Mouse (Mus musculus): ENCODE measurements around the gene Cntln. TPM values are rescaled to one million over a fixed set of nuclear protein-coding genes. Genes with fewer than 3 reads are reported as not detected.

Cntln gene
- polyA plus RNA-seq, 1 experiment from 2014 or later, result 17.8 TPM

DNA sequence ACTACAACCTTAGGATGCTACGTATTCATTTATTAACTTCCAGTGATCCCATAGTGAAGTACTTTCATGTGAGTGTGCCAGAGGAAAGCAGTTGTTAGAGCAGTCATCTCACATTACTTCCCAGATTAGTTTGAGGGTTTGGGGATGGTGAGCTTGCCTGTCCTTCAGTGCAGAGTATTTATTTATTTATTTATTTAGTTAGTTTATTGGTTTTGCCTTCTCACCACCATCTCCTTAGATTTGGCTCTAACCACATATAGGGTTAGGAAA, 1.1 kb downstream of the Cntln start:
- peak overlapping the region; percentile 84; the same call in 1 of the 2 replicates for H3K27ac ChIP-seq (ENCODE audit: low read length)
- no peak for ATAC-seq (ENCODE audit: insufficient number of reproducible peaks, insufficient read depth, low FRiP score, low read depth)

DNA sequence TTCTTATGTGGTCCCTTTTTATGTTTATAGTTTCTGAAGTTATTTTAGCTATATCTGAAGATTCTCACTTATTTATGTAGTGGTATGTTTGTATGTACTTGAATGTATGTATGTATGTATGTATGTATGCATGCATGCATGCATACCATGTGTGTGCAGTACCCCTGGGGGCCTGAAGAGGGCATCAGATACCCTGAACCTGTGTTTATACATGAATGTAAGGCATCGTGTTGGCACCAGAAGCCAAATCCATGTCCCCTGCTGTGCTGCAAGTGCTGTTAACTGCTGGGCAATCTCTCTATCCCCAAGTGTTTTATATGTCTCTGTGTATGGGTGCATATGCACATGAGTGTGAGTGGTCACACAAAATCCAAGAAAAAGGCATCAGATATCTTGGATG, 34.3 kb downstream of the Cntln start:
- Histone ChIP-seq H3K27me3 (ENCODE audit: control insufficient read depth, insufficient read depth, low read length) (no peaks in the 10 kb centered on the region), H3K27ac (ENCODE audit: low read length) (no peak overlapping the region), H3K9ac (replicated peaks; ENCODE audit: low read depth, low read length) (no peak overlapping the region), H3K4me3 (ENCODE audit: low read depth, low read length) (no peak overlapping the region), H3K9me3 (ENCODE audit: control insufficient read depth, low read depth, low read length) (no peaks in the 10 kb centered on the region), H3K4me2 (replicated peaks; ENCODE audit: low read depth, low read length) (no peak overlapping the region), H3K36me3 (ENCODE audit: control insufficient read depth, insufficient read depth, low read length) (no peaks in the 10 kb centered on the region), H3K4me1 (ENCODE audit: control insufficient read depth, insufficient read depth, low read length) (no peaks in the 10 kb centered on the region)
- no peak for ATAC-seq (ENCODE audit: insufficient number of reproducible peaks, insufficient read depth, low FRiP score, low read depth)
- 84% methylated on average over 1 of the region's 1 CpGs for WGBS

More for the DNA sequence above, 1.1 kb downstream of the Cntln start:
- peak overlapping the region; percentile 75 for H3K9ac ChIP-seq (replicated peaks; ENCODE audit: low read depth, low read length)
- H3K4me1 ChIP-seq (ENCODE audit: control insufficient read depth, insufficient read depth, low read length), result 0 out of 2 replicates have a peak, but pooled peaks cover 2% of the 10 kb centered on the region
- H3K36me3 ChIP-seq (ENCODE audit: control insufficient read depth, insufficient read depth, low read length), result peaks cover 1% of the 10 kb centered on the region
- H3K27me3 ChIP-seq (ENCODE audit: control insufficient read depth, insufficient read depth, low read length), result no peaks in the 10 kb centered on the region
- peak overlapping the region; percentile 76 for H3K4me3 ChIP-seq (ENCODE audit: low read depth, low read length)
- no peaks in the 10 kb centered on the region; the same call in 1 of the 2 replicates for H3K9me3 ChIP-seq (ENCODE audit: control insufficient read depth, low read depth, low read length)
- WGBS, result 40% methylated on average over 1 of the region's 1 CpGs
- peak overlapping the region; percentile 66 for H3K4me2 ChIP-seq (replicated peaks; ENCODE audit: low read depth, low read length)

DNA sequence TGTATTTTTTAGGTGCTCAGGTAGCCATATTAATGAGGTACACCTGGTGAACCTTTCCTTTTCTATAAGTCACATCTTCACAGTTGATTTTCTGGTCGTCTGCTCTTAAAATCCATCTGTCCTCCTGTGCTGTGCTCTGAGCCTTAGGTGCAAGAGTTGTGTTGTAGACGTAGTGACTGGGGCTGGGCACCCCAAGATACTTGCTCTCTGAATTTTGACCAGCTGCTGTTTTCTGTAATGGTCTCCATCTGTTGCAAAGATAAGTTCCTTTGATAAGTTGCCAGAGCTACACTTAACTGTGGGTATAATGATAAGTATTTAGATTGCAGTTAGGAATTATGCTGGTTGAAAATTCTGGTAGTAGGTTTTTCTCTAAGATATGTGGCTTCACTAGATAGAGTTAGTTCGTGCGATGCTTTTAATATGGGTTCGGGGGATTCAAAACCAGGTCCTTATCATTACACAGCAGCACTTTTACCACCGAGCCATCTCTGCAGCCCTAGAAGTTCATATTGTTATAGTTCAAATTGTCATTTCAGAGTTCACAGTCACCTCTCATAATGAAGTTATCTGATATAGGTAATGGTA, 50.3 kb downstream of the Cntln start:
- 89% methylated on average over 6 of the region's 6 CpGs for WGBS
- Histone ChIP-seq H3K4me1 (ENCODE audit: control insufficient read depth, insufficient read depth, low read length) (no peaks in the 10 kb centered on the region), H3K4me3 (ENCODE audit: low read depth, low read length) (no peak overlapping the region), H3K4me2 (replicated peaks; ENCODE audit: low read depth, low read length) (no peak overlapping the region), H3K27me3 (ENCODE audit: control insufficient read depth, insufficient read depth, low read length) (no peaks in the 10 kb centered on the region), H3K27ac (ENCODE audit: low read length) (no peak overlapping the region), H3K9ac (replicated peaks; ENCODE audit: low read depth, low read length) (no peak overlapping the region), H3K36me3 (ENCODE audit: control insufficient read depth, insufficient read depth, low read length) (no peaks in the 10 kb centered on the region), H3K9me3 (ENCODE audit: control insufficient read depth, low read depth, low read length) (no peaks in the 10 kb centered on the region)
- no peak for ATAC-seq (ENCODE audit: insufficient number of reproducible peaks, insufficient read depth, low FRiP score, low read depth)

DNA sequence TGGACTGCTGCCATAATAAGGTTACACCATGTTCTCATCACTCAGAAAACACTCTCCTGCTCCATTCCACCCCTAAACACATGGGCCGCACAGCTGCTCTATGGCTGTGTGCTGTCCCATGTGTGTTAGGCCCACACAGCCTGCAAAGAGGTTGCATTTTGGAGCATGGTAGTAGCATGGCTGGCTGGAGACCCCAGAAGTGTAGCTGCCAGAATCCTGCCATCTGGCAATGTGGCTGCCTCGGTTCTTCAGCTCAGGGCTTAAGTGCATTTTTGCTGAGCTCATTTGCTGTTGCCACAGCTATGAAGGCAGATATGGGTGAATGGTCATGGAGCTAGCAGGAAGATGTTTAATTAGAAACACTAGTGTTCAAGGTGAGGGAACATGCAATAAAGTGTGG, 58.0 kb downstream of the Cntln start:
- no peaks in the 10 kb centered on the region for H3K4me1 ChIP-seq (ENCODE audit: control insufficient read depth, insufficient read depth, low read length)
- WGBS, result 79% methylated on average over 2 of the region's 2 CpGs
- H3K27ac ChIP-seq (ENCODE audit: low read length), result no peak overlapping the region
- H3K9me3 ChIP-seq (ENCODE audit: control insufficient read depth, low read depth, low read length), result no peaks in the 10 kb centered on the region
- H3K27me3 ChIP-seq (ENCODE audit: control insufficient read depth, insufficient read depth, low read length), result no peaks in the 10 kb centered on the region
- no peak for ATAC-seq (ENCODE audit: insufficient number of reproducible peaks, insufficient read depth, low FRiP score, low read depth)
- H3K4me3 ChIP-seq (ENCODE audit: low read depth, low read length), result no peak overlapping the region
- H3K4me2 ChIP-seq (replicated peaks; ENCODE audit: low read depth, low read length), result no peak overlapping the region
- no peak overlapping the region for H3K9ac ChIP-seq (replicated peaks; ENCODE audit: low read depth, low read length)
- no peaks in the 10 kb centered on the region for H3K36me3 ChIP-seq (ENCODE audit: control insufficient read depth, insufficient read depth, low read length)

DNA sequence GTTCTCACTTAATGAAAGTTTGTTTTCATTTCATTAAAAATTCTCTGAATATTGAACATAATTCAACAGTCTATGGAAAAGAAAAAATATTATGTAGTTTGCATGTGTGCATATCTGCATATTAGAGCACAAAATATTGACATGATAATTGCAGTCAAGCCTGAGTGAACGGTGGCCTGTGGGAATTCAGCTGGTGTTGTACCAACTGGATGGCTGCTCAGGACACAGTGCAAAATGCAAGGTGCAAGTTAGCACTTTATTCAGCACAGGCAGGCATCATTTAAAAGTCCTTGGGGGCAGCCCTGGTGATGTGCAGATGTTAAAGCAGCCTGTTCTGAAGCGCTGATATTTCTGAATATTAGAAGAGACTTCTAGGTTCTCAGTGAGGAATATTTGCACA, 58.5 kb downstream of the Cntln start:
- ATAC-seq (ENCODE audit: insufficient number of reproducible peaks, insufficient read depth, low FRiP score, low read depth), result no peak
- H3K36me3 ChIP-seq (ENCODE audit: control insufficient read depth, insufficient read depth, low read length), result no peaks in the 10 kb centered on the region
- no peak overlapping the region for H3K4me2 ChIP-seq (replicated peaks; ENCODE audit: low read depth, low read length)
- H3K27ac ChIP-seq (ENCODE audit: low read length), result no peak overlapping the region
- WGBS, result 79% methylated on average over 2 of the region's 2 CpGs
- H3K27me3 ChIP-seq (ENCODE audit: control insufficient read depth, insufficient read depth, low read length), result no peaks in the 10 kb centered on the region
- no peak overlapping the region for H3K9ac ChIP-seq (replicated peaks; ENCODE audit: low read depth, low read length)
- H3K4me3 ChIP-seq (ENCODE audit: low read depth, low read length), result no peak overlapping the region
- H3K4me1 ChIP-seq (ENCODE audit: control insufficient read depth, insufficient read depth, low read length), result no peaks in the 10 kb centered on the region
- H3K9me3 ChIP-seq (ENCODE audit: control insufficient read depth, low read depth, low read length), result no peaks in the 10 kb centered on the region

DNA sequence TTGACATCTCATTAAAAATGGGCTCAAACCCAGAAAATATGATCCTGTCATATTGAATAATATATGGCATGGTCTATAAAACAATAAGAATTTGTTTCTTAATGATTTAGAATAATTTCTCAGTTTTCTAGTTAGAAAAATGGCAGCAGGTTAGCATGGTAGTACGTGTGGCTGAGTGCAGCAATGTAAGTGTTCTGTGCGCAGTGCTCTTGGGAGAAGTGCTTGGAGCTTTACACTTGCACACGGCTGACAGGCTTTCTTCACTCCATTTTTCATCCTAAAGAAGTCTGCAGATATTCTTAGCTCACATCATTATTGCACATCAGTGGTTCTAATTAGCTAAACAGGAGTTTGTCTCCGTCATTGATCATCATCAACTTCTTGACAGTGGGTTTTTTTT, 60.0 kb downstream of the Cntln start:
- no peak overlapping the region for H3K4me2 ChIP-seq (replicated peaks; ENCODE audit: low read depth, low read length)

DNA sequence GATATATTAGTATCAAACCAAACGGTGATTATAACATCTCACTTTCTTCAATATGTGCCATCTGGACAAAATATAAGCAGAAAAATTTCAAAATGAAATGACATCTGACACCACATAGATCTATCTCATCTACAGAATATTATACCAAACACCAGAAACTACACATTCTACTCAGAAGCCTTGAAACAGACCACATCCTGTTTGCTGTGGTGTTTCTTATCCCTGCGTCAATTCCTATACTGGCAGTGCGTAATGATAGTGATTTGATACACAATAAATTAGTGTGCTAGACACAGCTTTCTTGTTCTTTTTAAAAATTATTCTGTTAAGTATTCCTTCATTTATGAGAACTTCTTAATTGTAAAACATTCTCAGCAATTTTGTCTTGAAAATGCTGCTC, 62.3 kb downstream of the Cntln start:
- no peak overlapping the region for H3K9ac ChIP-seq (replicated peaks; ENCODE audit: low read depth, low read length)
- H3K27ac ChIP-seq (ENCODE audit: low read length), result no peak overlapping the region
- 87% methylated on average over 3 of the region's 3 CpGs for WGBS
- no peaks in the 10 kb centered on the region for H3K36me3 ChIP-seq (ENCODE audit: control insufficient read depth, insufficient read depth, low read length)
- ATAC-seq (ENCODE audit: insufficient number of reproducible peaks, insufficient read depth, low FRiP score, low read depth), result no peak
- no peak overlapping the region for H3K4me2 ChIP-seq (replicated peaks; ENCODE audit: low read depth, low read length)
- H3K4me1 ChIP-seq (ENCODE audit: control insufficient read depth, insufficient read depth, low read length), result no peaks in the 10 kb centered on the region
- no peaks in the 10 kb centered on the region for H3K9me3 ChIP-seq (ENCODE audit: control insufficient read depth, low read depth, low read length)
- H3K27me3 ChIP-seq (ENCODE audit: control insufficient read depth, insufficient read depth, low read length), result no peaks in the 10 kb centered on the region
- no peak overlapping the region for H3K4me3 ChIP-seq (ENCODE audit: low read depth, low read length)

More for the DNA sequence above, 60.0 kb downstream of the Cntln start:
- Histone ChIP-seq H3K9ac (replicated peaks; ENCODE audit: low read depth, low read length) (no peak overlapping the region), H3K4me3 (ENCODE audit: low read depth, low read length) (no peak overlapping the region), H3K9me3 (ENCODE audit: control insufficient read depth, low read depth, low read length) (no peaks in the 10 kb centered on the region), H3K27ac (ENCODE audit: low read length) (no peak overlapping the region), H3K4me1 (ENCODE audit: control insufficient read depth, insufficient read depth, low read length) (no peaks in the 10 kb centered on the region), H3K27me3 (ENCODE audit: control insufficient read depth, insufficient read depth, low read length) (no peaks in the 10 kb centered on the region), H3K36me3 (ENCODE audit: control insufficient read depth, insufficient read depth, low read length) (no peaks in the 10 kb centered on the region)
- no peak for ATAC-seq (ENCODE audit: insufficient number of reproducible peaks, insufficient read depth, low FRiP score, low read depth)
- WGBS, result 69% methylated on average over 4 of the region's 4 CpGs

DNA sequence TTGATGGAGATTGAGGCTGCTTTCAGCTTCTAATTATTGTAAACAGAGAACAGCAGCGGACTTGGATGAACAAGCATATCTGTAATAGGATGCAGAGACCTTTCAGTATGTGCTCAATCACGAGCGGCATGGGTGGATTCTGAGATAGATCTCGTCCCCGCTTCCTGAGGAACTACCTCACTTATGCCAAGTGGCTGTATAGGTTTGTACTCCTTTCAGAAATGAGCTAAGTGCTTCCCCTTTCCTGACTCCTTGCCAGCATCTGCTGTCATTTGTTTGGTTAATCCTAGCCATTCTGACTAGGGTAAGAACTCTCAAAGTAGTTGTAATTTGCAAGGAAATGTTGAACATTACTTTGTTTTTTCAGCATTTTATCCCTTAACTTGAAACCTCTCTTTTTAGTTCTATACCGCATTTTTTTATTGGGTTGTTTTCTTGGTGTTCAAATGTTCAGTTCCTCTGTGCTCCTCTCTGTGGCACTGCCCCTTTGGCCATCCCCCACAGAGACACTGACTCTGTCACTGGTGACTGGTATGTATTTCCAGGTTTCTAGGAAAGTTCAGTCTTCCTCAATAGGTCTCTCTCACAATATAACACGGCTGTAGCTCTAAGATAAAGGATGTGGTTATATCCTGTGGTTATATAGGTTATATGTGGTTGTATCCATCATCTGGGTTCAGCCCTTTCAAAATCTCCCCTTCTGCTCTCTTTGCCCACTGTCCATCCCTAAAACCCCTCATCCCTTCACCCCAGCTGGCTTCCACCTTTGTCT, 93.0 kb downstream of the Cntln start:
- Histone ChIP-seq H3K4me2 (replicated peaks; ENCODE audit: low read depth, low read length) (no peak overlapping the region), H3K27me3 (ENCODE audit: control insufficient read depth, insufficient read depth, low read length) (no peaks in the 10 kb centered on the region), H3K9ac (replicated peaks; ENCODE audit: low read depth, low read length) (no peak overlapping the region), H3K4me3 (ENCODE audit: low read depth, low read length) (no peak overlapping the region), H3K27ac (ENCODE audit: low read length) (no peak overlapping the region), H3K36me3 (ENCODE audit: control insufficient read depth, insufficient read depth, low read length) (no peaks in the 10 kb centered on the region), H3K4me1 (ENCODE audit: control insufficient read depth, insufficient read depth, low read length) (no peaks in the 10 kb centered on the region), H3K9me3 (ENCODE audit: control insufficient read depth, low read depth, low read length) (no peaks in the 10 kb centered on the region)
- no peak for ATAC-seq (ENCODE audit: insufficient number of reproducible peaks, insufficient read depth, low FRiP score, low read depth)
- 65% methylated on average over 7 of the region's 7 CpGs for WGBS
